Mouse (Mus musculus) midbrain, embryonic 14.5 days (tissue): ENCODE measurements around the gene Pcna. TPM values are rescaled to one million over a fixed set of nuclear protein-coding genes. Genes with fewer than 3 reads are reported as not detected.
"Not testable (repeated sequence)": the region's sequence is repeated elsewhere in the genome, so short reads cannot be mapped to it uniquely, and the experiment has no call there.

Experiments
- ATAC-seq: fragments of 200-750 bp; cut with Nextera tagmentation; 2 replicates; pipeline ENCODE4 v1.8.0; 2017; ENCODE audit warnings: moderate number of reproducible peaks, moderate library complexity; ENCODE audit not compliant: low FRiP score, low TSS enrichment
- DNase-seq: peaks from one replicate; pipeline ENCODE4 v3.0.0-alpha.2; 2015
- H3K27ac ChIP-seq: fragments of 300-500 bp; sonication (generic); replicated peaks from 2 replicates; pipeline ENCODE4 v1.5.1; 2014; ENCODE audit warnings: mild to moderate bottlenecking, low read depth, low read length, moderate library complexity
- H3K27me3 ChIP-seq: fragments of 300-500 bp; sonication (generic); 2 replicates; pipeline ENCODE4 v1.6.1; 2014; ENCODE audit warnings: low read length, control low read depth, mixed read lengths; ENCODE audit not compliant: control insufficient read depth, insufficient read depth
- H3K36me3 ChIP-seq: fragments of 300-500 bp; sonication (generic); 2 replicates; pipeline ENCODE4 v1.6.1; 2014; ENCODE audit warnings: low read length, control low read depth; ENCODE audit not compliant: control insufficient read depth, insufficient read depth
- H3K4me1 ChIP-seq: fragments of 300-500 bp; sonication (generic); 2 replicates; pipeline ENCODE4 v1.6.1; 2014; ENCODE audit warnings: mild to moderate bottlenecking, antibody characterized with exemption, low read length, control low read depth; ENCODE audit not compliant: control insufficient read depth, insufficient read depth
- H3K4me2 ChIP-seq: fragments of 300-500 bp; sonication (generic); 2 replicates; pipeline ENCODE4 v1.6.1; 2014; ENCODE audit warnings: mild to moderate bottlenecking, low read length, moderate library complexity
- H3K4me3 ChIP-seq: fragments of 300-500 bp; sonication (generic); replicated peaks from 2 replicates; pipeline ENCODE4 v1.5.1; 2014; ENCODE audit warnings: low read depth, low read length
- H3K9ac ChIP-seq: fragments of 300-500 bp; sonication (generic); replicated peaks from 2 replicates; pipeline ENCODE4 v1.6.1; 2014; ENCODE audit warnings: mild to moderate bottlenecking, low read length, moderate library complexity
- H3K9me3 ChIP-seq: fragments of 300-500 bp; sonication (generic); 2 replicates; pipeline ENCODE4 v1.6.1; 2016; ENCODE audit warnings: low read length, control low read depth, mixed read lengths; ENCODE audit not compliant: control insufficient read depth
- WGBS: fragments of 180-500 bp; shearing (Covaris S2); extraction: QIAGEN DNeasy Blood & Tissue Kit; methylation state at CpG from one replicate; pipeline ENCODE4 v1.1.7; 2014; 5-methylcytosine and 5-hydroxymethylcytosine counted together
- polyA plus RNA-seq: library from polyadenylated mRNA; unstranded; fragments of >200 nt; fragmentation: Nextera tagmentation; extraction: Ambion mirVana; gene quantifications from 2 replicates; pipeline ENCODE4 v1.2.1, GENCODE M21; 2014

Pcna gene
- polyA plus RNA-seq, 1 experiment from 2014 or later = 129 TPM

GRCm38 (mm10) chr2:132253603-132254002 is 489 bp upstream of the Pcna start:
- 0 out of 2 replicates have a peak overlapping the region, but pooled peaks have one; percentile 0 for H3K9ac ChIP-seq
- ATAC-seq = no peak

DNA sequence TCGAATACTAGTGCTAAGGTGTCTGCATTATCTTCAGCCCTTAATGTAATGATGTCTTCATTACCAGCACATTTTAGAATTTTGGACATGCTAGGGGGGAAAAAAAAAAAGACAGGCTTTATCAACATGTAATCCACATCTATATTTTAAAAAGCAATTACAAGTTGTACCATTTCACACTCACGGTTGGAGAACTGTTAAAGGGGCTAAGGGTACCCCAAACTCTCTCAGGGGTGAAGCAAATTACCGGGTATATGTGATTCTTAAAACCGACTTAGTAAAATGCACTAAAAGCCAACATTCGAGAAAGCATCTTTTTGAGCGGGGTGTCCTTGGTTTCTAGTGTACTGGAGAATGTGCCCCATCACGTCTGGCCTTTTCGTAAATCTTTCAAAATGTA is 1.2 kb downstream of the Pcna start:
- Histone ChIP-seq H3K9ac (peak overlapping the region; percentile 30; the same call in 1 of the 2 replicates), H3K27me3 (no peaks in the 10 kb centered on the region), H3K4me2 (peak overlapping the region; percentile 74), H3K27ac (no peak overlapping the region), H3K9me3 (no peaks in the 10 kb centered on the region), H3K4me3 (peak overlapping the region; percentile 55), H3K4me1 (peaks cover 14% of the 10 kb centered on the region), H3K36me3 (peaks cover 14% of the 10 kb centered on the region; the same call in 1 of the 2 replicates)
- ATAC-seq (no peak), DNase-seq (no peak)
- WGBS = 9% methylated on average over 8 of the region's 8 CpGs

More at GRCm38 (mm10) chr2:132253603-132254002, 489 bp upstream of the Pcna start:
- H3K27ac ChIP-seq = no peak overlapping the region
- H3K4me3 ChIP-seq = peak overlapping the region; percentile 55
- H3K4me2 ChIP-seq = peak overlapping the region; percentile 74
- no peak for DNase-seq
- no peaks in the 10 kb centered on the region for H3K27me3 ChIP-seq
- H3K9me3 ChIP-seq = no peaks in the 10 kb centered on the region
- 2% methylated on average over 7 of the region's 7 CpGs for WGBS
- H3K4me1 ChIP-seq = peaks cover 6% of the 10 kb centered on the region; the same call in 1 of the 2 replicates
- peaks cover 14% of the 10 kb centered on the region; the same call in 1 of the 2 replicates for H3K36me3 ChIP-seq

- H3K27me3 ChIP-seq = no peaks in the 10 kb centered on the region
- peak within 1 kb of the TSS; percentile 65 for H3K9ac ChIP-seq
- H3K27ac ChIP-seq = peak within 1 kb of the TSS; percentile 75
- peak; percentile 99 for DNase-seq
- ATAC-seq = peak; percentile 95
- peak within 1 kb of the TSS; percentile 56 for H3K4me3 ChIP-seq
- peak within 1 kb of the TSS; percentile 93 for H3K4me2 ChIP-seq
- H3K36me3 ChIP-seq = peaks cover 29% of the 10 kb centered on the region
- peaks cover 16% of the 10 kb centered on the region for H3K4me1 ChIP-seq
- 4% methylated on average over 50 of the region's 50 CpGs for WGBS
- H3K9me3 ChIP-seq = no peaks in the 10 kb centered on the region
Measured at GRCm38 (mm10) chr2:132247539-132248313, 5.4 kb downstream of the Pcna start, which contains the start of gene Tmem230. TSS of gene Tmem230 (minus strand) at chr2:132247807.

- ATAC-seq = no peak
- Histone ChIP-seq H3K4me3 (no peak overlapping the region), H3K27me3 (no peaks in the 10 kb centered on the region), H3K4me1 (peaks cover 9% of the 10 kb centered on the region), H3K9me3 (no peaks in the 10 kb centered on the region), H3K9ac (no peak overlapping the region), H3K4me2 (no peak overlapping the region), H3K36me3 (peaks cover 17% of the 10 kb centered on the region), H3K27ac (no peak overlapping the region)
- WGBS = 94% methylated on average over 3 of the region's 3 CpGs
- no peak for DNase-seq
Measured at GRCm38 (mm10) chr2:132243370-132243769, 9.7 kb downstream of the Pcna start.

GRCm38 (mm10) chr2:132240457-132240856 is 12.7 kb downstream of the Pcna start:
- not testable (repeated sequence) for H3K4me2 ChIP-seq, H3K27ac ChIP-seq, H3K9ac ChIP-seq, H3K4me1 ChIP-seq, H3K4me3 ChIP-seq, H3K9me3 ChIP-seq, ATAC-seq, H3K27me3 ChIP-seq
- 21% methylated on average over 6 of the region's 10 CpGs for WGBS
- H3K36me3 ChIP-seq = peaks cover 17% of the 10 kb centered on the region
- DNase-seq = peak; percentile 85

DNA sequence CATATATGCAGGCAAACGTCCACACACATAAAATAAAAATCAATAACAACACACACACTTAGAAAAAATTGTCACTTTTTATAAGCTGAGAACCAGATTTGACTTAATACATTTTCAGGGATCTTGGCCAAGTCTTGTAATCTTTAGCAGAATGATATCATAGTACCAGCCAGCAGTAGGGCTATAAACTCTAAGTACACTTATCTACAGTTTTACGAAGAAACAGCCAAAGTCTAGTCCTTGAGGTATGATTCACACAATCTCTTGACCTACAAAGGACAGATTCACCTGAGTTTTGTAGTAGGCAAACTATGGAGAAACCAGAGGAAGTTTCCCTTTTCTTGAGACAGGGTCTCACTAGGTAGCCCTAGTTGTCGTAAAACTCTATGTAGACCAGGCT is 13.7 kb downstream of the Pcna start:
- H3K4me3 ChIP-seq, H3K9ac ChIP-seq, H3K27ac ChIP-seq, H3K9me3 ChIP-seq, H3K4me1 ChIP-seq, H3K27me3 ChIP-seq, DNase-seq, H3K4me2 ChIP-seq, ATAC-seq: not testable (repeated sequence)
- WGBS = 89% methylated on average over 3 of the region's 3 CpGs
- H3K36me3 ChIP-seq = peaks cover 17% of the 10 kb centered on the region

- Histone ChIP-seq H3K9me3 (no peaks in the 10 kb centered on the region), H3K4me3 (no peak overlapping the region), H3K36me3 (no peaks in the 10 kb centered on the region), H3K27ac (no peak overlapping the region), H3K4me2 (no peak overlapping the region), H3K4me1 (no peaks in the 10 kb centered on the region), H3K9ac (no peak overlapping the region), H3K27me3 (no peaks in the 10 kb centered on the region)
- WGBS = 87% methylated on average over 7 of the region's 7 CpGs
- DNase-seq (no peak), ATAC-seq (no peak)
Measured at GRCm38 (mm10) chr2:132235975-132236374, 17.1 kb downstream of the Pcna start.

- WGBS = 60% methylated on average over 2 of the region's 2 CpGs
- Histone ChIP-seq H3K36me3 (no peaks in the 10 kb centered on the region), H3K9me3 (no peaks in the 10 kb centered on the region), H3K4me2 (no peak overlapping the region), H3K4me1 (no peaks in the 10 kb centered on the region), H3K4me3 (no peak overlapping the region), H3K27me3 (no peaks in the 10 kb centered on the region), H3K27ac (no peak overlapping the region), H3K9ac (no peak overlapping the region)
- no peak for ATAC-seq
- DNase-seq = no peak
Measured at GRCm38 (mm10) chr2:132235291-132235690, 17.8 kb downstream of the Pcna start.
